Mouse (Mus musculus) MEL (cell line): ENCODE data around the gene AC134908.4. TPM values are rescaled to one million over a fixed set of nuclear protein-coding genes. Genes with fewer than 3 reads are reported as not detected.

Source experiments
- DNase-seq: peaks from one replicate; pipeline ENCODE4 v3.0.0; 2011; ENCODE audit warnings: low read depth, low spot score
- H3K27ac ChIP-seq: 2 replicates; pipeline ENCODE4 v1.5.1; 2012; ENCODE audit warnings: low read depth, mild to moderate bottlenecking, control low read depth, low read length, moderate library complexity; ENCODE audit not compliant: control insufficient read depth
- H3K27me3 ChIP-seq, 2 experiments: fragments of 150-350 bp in 1 of 2; sonication (generic) in 1 of 2; 2 replicates each; pipeline ENCODE4 v1.6.1; 2012; ENCODE audit warnings: low read length in 2 of 2, mild to moderate bottlenecking in 2 of 2, improper control_type of control experiment in 1 of 2, moderate library complexity in 1 of 2; ENCODE audit not compliant: insufficient read depth in 2 of 2, control insufficient read depth in 1 of 2
- H3K36me3 ChIP-seq, 2 experiments: 2 replicates each; pipeline ENCODE4 v1.6.1; 2012 to 2014; ENCODE audit warnings: low read length in 2 of 2, improper control_type of control experiment in 1 of 2, inconsistent platforms in 1 of 2, mild to moderate bottlenecking in 1 of 2; ENCODE audit not compliant: insufficient read depth in 2 of 2, control insufficient read depth in 1 of 2
- H3K4me1 ChIP-seq, 2 experiments: fragments of 150-350 bp in 1 of 2; sonication (generic) in 1 of 2; 2 replicates each; pipeline ENCODE4 v1.6.1; 2012; ENCODE audit warnings: low read length in 2 of 2, improper control_type of control experiment in 1 of 2, mild to moderate bottlenecking in 1 of 2; ENCODE audit not compliant: insufficient read depth in 2 of 2, control insufficient read depth in 1 of 2
- H3K4me3 ChIP-seq, 2 experiments: fragments of 150-350 bp in 1 of 2; sonication (generic) in 1 of 2; 2 replicates each; pipeline ENCODE4 v1.5.1; 2012; ENCODE audit warnings: low read depth in 2 of 2, low read length in 2 of 2, mild to moderate bottlenecking in 2 of 2, moderate library complexity in 2 of 2, control low read depth in 1 of 2, improper control_type of control experiment in 1 of 2; ENCODE audit not compliant: control insufficient read depth in 1 of 2, insufficient read depth in 1 of 2
- H3K79me2 ChIP-seq: 2 replicates; pipeline ENCODE4 v1.6.1; 2012; ENCODE audit warnings: mild to moderate bottlenecking, low read length, moderate library complexity; ENCODE audit not compliant: control insufficient read depth, poor library complexity, insufficient read depth
- H3K9ac ChIP-seq: 2 replicates; pipeline ENCODE4 v1.6.1; 2012; ENCODE audit warnings: low read depth, mild to moderate bottlenecking, control low read depth, low read length, moderate library complexity; ENCODE audit not compliant: control insufficient read depth, poor library complexity, severe bottlenecking
- H3K9me3 ChIP-seq: fragments of 150-350 bp; sonication (generic); replicated peaks from 2 replicates; pipeline ENCODE4 v1.6.1; 2012; ENCODE audit warnings: mild to moderate bottlenecking, low read length, improper control_type of control experiment, moderate library complexity; ENCODE audit not compliant: insufficient read depth
- BHLHE40 ChIP-seq: IDR thresholded peaks from 2 replicates; pipeline ENCODE4 v1.6.1; 2012; ENCODE audit warnings: low read depth, mild to moderate bottlenecking, inconsistent platforms, low read length, improper control_type of control experiment, borderline replicate concordance
- CHD1 ChIP-seq: IDR thresholded peaks from 2 replicates; pipeline ENCODE4 v1.6.1; 2012; ENCODE audit warnings: low read depth, mild to moderate bottlenecking, inconsistent platforms, low read length, improper control_type of control experiment
- CHD2 ChIP-seq: IDR thresholded peaks from 2 replicates; pipeline ENCODE4 v1.6.1; 2011; ENCODE audit warnings: low read length, improper control_type of control experiment
- CTCF ChIP-seq, 3 experiments: IDR thresholded peaks in 2 of 3; conservative IDR thresholded peaks in 1 of 3; 2 replicates each; pipeline ENCODE4 v1.5.1; 2011 to 2012; ENCODE audit warnings: low read length in 3 of 3, low read depth in 2 of 3, mild to moderate bottlenecking in 2 of 3, improper control_type of control experiment in 1 of 3, inconsistent platforms in 1 of 3, mixed read lengths in 1 of 3, moderate library complexity in 1 of 3; ENCODE audit not compliant: control insufficient read depth in 1 of 3, insufficient read depth in 1 of 3, poor library complexity in 1 of 3, severe bottlenecking in 1 of 3
- E2F4 ChIP-seq: IDR thresholded peaks from 2 replicates; pipeline ENCODE4 v1.6.1; 2011; ENCODE audit warnings: low read depth, low read length, improper control_type of control experiment, borderline replicate concordance
- ELF1 ChIP-seq: IDR thresholded peaks from 2 replicates; pipeline ENCODE4 v1.6.1; 2014; ENCODE audit warnings: low read depth, mild to moderate bottlenecking, inconsistent platforms, low read length, improper control_type of control experiment, moderate library complexity
- ETS1 ChIP-seq: IDR thresholded peaks from 2 replicates; pipeline ENCODE4 v1.6.1; 2012; ENCODE audit warnings: low read depth, mild to moderate bottlenecking, inconsistent platforms, low read length, improper control_type of control experiment, moderate library complexity
- GABPA ChIP-seq: IDR thresholded peaks from 2 replicates; pipeline ENCODE4 v1.6.1; 2012; ENCODE audit warnings: low read depth, mild to moderate bottlenecking, inconsistent platforms, low read length, improper control_type of control experiment, moderate library complexity
- GATA1 ChIP-seq: IDR thresholded peaks from 2 replicates; pipeline ENCODE4 v1.6.1; 2011; ENCODE audit warnings: low read depth, low read length, improper control_type of control experiment
- HCFC1 ChIP-seq: IDR thresholded peaks from 2 replicates; pipeline ENCODE4 v1.6.1; 2012; ENCODE audit warnings: low read depth, mild to moderate bottlenecking, inconsistent platforms, low read length, improper control_type of control experiment, moderate library complexity
- JUND ChIP-seq: IDR thresholded peaks from 2 replicates; pipeline ENCODE4 v1.6.1; 2011; ENCODE audit warnings: low read depth, mild to moderate bottlenecking, improper control_type of control experiment, low read length
- KAT2A ChIP-seq: conservative IDR thresholded peaks from 2 replicates; pipeline ENCODE4 v1.6.1; 2012; ENCODE audit warnings: low read depth, low read length, improper control_type of control experiment, inconsistent platforms
- MAFK ChIP-seq: IDR thresholded peaks from 2 replicates; pipeline ENCODE4 v1.6.1; 2011; ENCODE audit warnings: low read depth, mild to moderate bottlenecking, low read length, improper control_type of control experiment, borderline replicate concordance
- MAX ChIP-seq: IDR thresholded peaks from 2 replicates; pipeline ENCODE4 v1.6.1; 2011; ENCODE audit warnings: low read length, improper control_type of control experiment
- MEF2A ChIP-seq: IDR thresholded peaks from 2 replicates; pipeline ENCODE4 v1.6.1; 2014; ENCODE audit warnings: low read depth, mild to moderate bottlenecking, inconsistent platforms, low read length, improper control_type of control experiment; ENCODE audit not compliant: poor library complexity, insufficient replicate concordance, severe bottlenecking; ENCODE audit errors: extremely low read depth
- MXI1 ChIP-seq: IDR thresholded peaks from 2 replicates; pipeline ENCODE4 v1.6.1; 2011; ENCODE audit warnings: mild to moderate bottlenecking, low read depth, low read length, improper control_type of control experiment
- MYB ChIP-seq: IDR thresholded peaks from 2 replicates; pipeline ENCODE4 v1.6.1; 2011; ENCODE audit warnings: mild to moderate bottlenecking, low read depth, low read length, improper control_type of control experiment
- MYC ChIP-seq: IDR thresholded peaks from 2 replicates; pipeline ENCODE4 v1.6.1; 2011; ENCODE audit warnings: low read depth, mild to moderate bottlenecking, low read length, improper control_type of control experiment, moderate library complexity
- NELFE ChIP-seq: IDR thresholded peaks from 2 replicates; pipeline ENCODE4 v1.6.1; 2011; ENCODE audit warnings: low read depth, low read length, improper control_type of control experiment
- NRF1 ChIP-seq: IDR thresholded peaks from 2 replicates; pipeline ENCODE4 v1.6.1; 2014; ENCODE audit warnings: low read depth, mild to moderate bottlenecking, inconsistent platforms, low read length, improper control_type of control experiment, moderate library complexity; ENCODE audit not compliant: poor library complexity, insufficient read depth, severe bottlenecking
- POLR2A ChIP-seq, 2 experiments: IDR thresholded peaks; 2 replicates each; pipeline ENCODE4 v1.6.1; 2011 to 2012; ENCODE audit warnings: low read length in 2 of 2, mild to moderate bottlenecking in 2 of 2, control low read depth in 1 of 2, improper control_type of control experiment in 1 of 2, low read depth in 1 of 2, moderate library complexity in 1 of 2; ENCODE audit not compliant: control insufficient read depth in 1 of 2, insufficient read depth in 1 of 2, poor library complexity in 1 of 2
- POLR2AphosphoS5 ChIP-seq: IDR thresholded peaks from 2 replicates; pipeline ENCODE4 v1.6.1; 2012; ENCODE audit warnings: low read depth, borderline replicate concordance, mild to moderate bottlenecking, inconsistent platforms, low read length, moderate library complexity, mixed read lengths
- RAD21 ChIP-seq: IDR thresholded peaks from 2 replicates; pipeline ENCODE4 v1.6.1; 2011; ENCODE audit warnings: mild to moderate bottlenecking, low read depth, low read length, improper control_type of control experiment
- RCOR1 ChIP-seq: IDR thresholded peaks from 2 replicates; pipeline ENCODE4 v1.6.1; 2012; ENCODE audit warnings: low read depth, mild to moderate bottlenecking, inconsistent platforms, low read length, improper control_type of control experiment
- SIN3A ChIP-seq: IDR thresholded peaks from 2 replicates; pipeline ENCODE4 v1.6.1; 2012; ENCODE audit warnings: low read length, improper control_type of control experiment, inconsistent platforms
- SMC3 ChIP-seq: IDR thresholded peaks from 2 replicates; pipeline ENCODE4 v1.6.1; 2011; ENCODE audit warnings: low read depth, low read length, improper control_type of control experiment
- TAL1 ChIP-seq: IDR thresholded peaks from 2 replicates; pipeline ENCODE4 v1.6.1; 2012; ENCODE audit warnings: mild to moderate bottlenecking, inconsistent platforms, low read length, moderate library complexity, mixed read lengths
- TBP ChIP-seq: IDR thresholded peaks from 2 replicates; pipeline ENCODE4 v1.8.0; 2011; ENCODE audit warnings: low read depth, low read length, improper control_type of control experiment
- TCF12 ChIP-seq: IDR thresholded peaks from 2 replicates; pipeline ENCODE4 v1.6.1; 2014; ENCODE audit warnings: low read depth, mild to moderate bottlenecking, inconsistent platforms, low read length, improper control_type of control experiment, moderate library complexity
- UBTF ChIP-seq: IDR thresholded peaks from 2 replicates; pipeline ENCODE4 v1.6.1; 2012; ENCODE audit warnings: low read depth, mild to moderate bottlenecking, inconsistent platforms, low read length, improper control_type of control experiment, moderate library complexity, borderline replicate concordance; ENCODE audit not compliant: insufficient read depth
- USF1 ChIP-seq: IDR thresholded peaks from 2 replicates; pipeline ENCODE4 v1.6.1; 2014; ENCODE audit warnings: low read depth, mild to moderate bottlenecking, inconsistent platforms, low read length, improper control_type of control experiment, moderate library complexity
- USF2 ChIP-seq, 2 experiments: IDR thresholded peaks; 2 replicates each; pipeline ENCODE4 v1.6.1; 2011 to 2012; ENCODE audit warnings: improper control_type of control experiment in 2 of 2, low read length in 2 of 2, borderline replicate concordance in 1 of 2, inconsistent platforms in 1 of 2, low read depth in 1 of 2, mild to moderate bottlenecking in 1 of 2; ENCODE audit not compliant: insufficient read depth in 1 of 2
- ZC3H11A ChIP-seq: IDR thresholded peaks from 2 replicates; pipeline ENCODE4 v1.6.1; 2012; ENCODE audit warnings: low read depth, mild to moderate bottlenecking, inconsistent platforms, low read length, improper control_type of control experiment
- ZKSCAN1 ChIP-seq: IDR thresholded peaks from 2 replicates; pipeline ENCODE4 v1.6.1; 2012; ENCODE audit warnings: low read depth, mild to moderate bottlenecking, inconsistent platforms, low read length, improper control_type of control experiment, moderate library complexity
- ZMIZ1 ChIP-seq: IDR thresholded peaks from 2 replicates; pipeline ENCODE4 v1.6.1; 2012; ENCODE audit warnings: low read depth, mild to moderate bottlenecking, inconsistent platforms, low read length, improper control_type of control experiment, moderate library complexity
- ZNF384 ChIP-seq: IDR thresholded peaks from 2 replicates; pipeline ENCODE4 v1.6.1; 2012; ENCODE audit warnings: low read depth, mild to moderate bottlenecking, inconsistent platforms, low read length, improper control_type of control experiment
- polyA plus RNA-seq, 2 experiments: library from polyadenylated mRNA; stranded (reverse) in 1 of 2; unstranded in 1 of 2; fragments of >175 nt in 1 of 2; fragments of >200 nt in 1 of 2; gene quantifications; 2 replicates each; pipeline versions ENCODE4 v1.2.1 to v1.2.4; 2012; ENCODE audit warnings: low replicate concordance in 2 of 2, low read depth in 1 of 2; ENCODE audit not compliant: insufficient read length in 2 of 2, insufficient read depth in 1 of 2, missing spikeins in 1 of 2
- total RNA-seq: library from RNA; depleted of rRNA; stranded (reverse); fragments of 300-350 nt; gene quantifications from 2 replicates; pipeline ENCODE4 v1.2.3, GENCODE M21; 2012

The AC134908.4 gene
- total and polyA plus RNA-seq, 3 experiments: 0.92 TPM; not detected in 2

DNA sequence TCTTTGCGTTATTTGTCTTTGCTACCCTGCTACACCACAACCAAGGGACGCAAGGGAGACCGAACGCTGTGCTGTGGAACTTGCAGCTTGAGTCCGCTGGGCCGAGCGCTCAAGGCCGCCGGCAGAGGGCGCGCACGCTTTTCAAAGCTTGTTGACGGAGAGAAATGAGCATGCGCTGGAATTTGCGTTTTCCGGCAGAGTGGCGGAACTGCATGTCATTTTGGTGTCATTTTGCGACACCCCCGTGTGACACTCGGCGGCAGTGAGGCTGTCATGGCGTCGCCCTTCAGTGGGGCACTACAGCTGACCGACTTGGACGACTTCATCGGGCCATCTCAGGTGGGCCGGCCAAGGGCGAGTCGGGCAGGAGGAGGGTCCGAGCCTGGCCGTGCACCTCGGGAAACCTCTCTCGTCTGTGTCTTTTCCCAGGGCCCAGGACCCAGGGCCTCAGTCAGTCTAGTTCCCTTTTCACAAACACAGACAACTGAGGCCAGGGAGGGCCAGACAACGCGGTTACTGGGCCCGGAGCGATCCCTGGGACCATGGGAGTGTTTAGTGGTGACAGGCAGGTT, 21.8 kb downstream of the AC134908.4 start, which contains the start of gene Narfl:
Gene Narfl (plus strand): TSS at position 228 of the 572 bp plus-strand sequence.
- Histone ChIP-seq H3K9me3 (no peaks in the 10 kb centered on the region), H3K79me2 (peaks cover 8% of the 10 kb centered on the region), H3K4me1 (peaks cover 0 to 10% of the 10 kb centered on the region in 2 experiments; a peak in 3 of 4 replicates), H3K36me3 (no peaks in the 10 kb centered on the region; a peak in 1 of 4 replicates), H3K27ac (no peak within 1 kb of the TSS), H3K27me3 (peaks cover 3% of the 10 kb centered on the region in 2 experiments; a peak in 2 of 4 replicates), H3K4me3 (peak within 1 kb of the TSS; percentile 73 to 74), H3K9ac (peak within 1 kb of the TSS; percentile 86)
- peak; percentile 98 for DNase-seq
- TF ChIP-seq POLR2A (IDR thresholded peaks at IDR 0.05; ENCODE audit: control insufficient read depth in 1 of 2, insufficient read depth in 1 of 2, low read depth in 1 of 2, low read length in 2 of 2, poor library complexity in 1 of 2) (peak; percentile 71 to 72; a peak in 3 of 4 replicates), KAT2A (peak; percentile 99), GABPA (no peak; the same call in 1 of the 2 replicates), SMC3 (peak; percentile 96), GATA1 (no peak), ELF1 (peak; percentile 100), USF2 (IDR thresholded peaks at IDR 0.05; ENCODE audit: borderline replicate concordance in 1 of 2, insufficient read depth in 1 of 2, low read depth in 1 of 2, low read length in 2 of 2) (no peak), MYC (peak; percentile 82; the same call in 1 of the 2 replicates), TCF12 (peak; percentile 86), SIN3A (peak; percentile 99), JUND (0 out of 2 replicates have a peak, but pooled peaks have one; percentile 14), UBTF (no peak), ETS1 (no peak), RAD21 (peak; percentile 68), NRF1 (peak; percentile 95), TAL1 (no peak), CHD1 (no peak), ZMIZ1 (no peak), NELFE (peak; percentile 72), CHD2 (no peak), TBP (peak; percentile 97), MEF2A (0 out of 2 replicates have a peak, but pooled peaks have one; percentile 65), HCFC1 (peak; percentile 99), MYB (no peak), RCOR1 (no peak), BHLHE40 (no peak), MAFK (no peak), ZC3H11A (peak; percentile 79), E2F4 (no peak), MXI1 (peak; percentile 93), ZNF384 (no peak), MAX (peak; percentile 62; the same call in 1 of the 2 replicates), USF1 (peak; percentile 63), CTCF (IDR thresholded peaks at IDR 0.05 in 2 of 3, conservative IDR thresholded peaks at IDR 0.05 in 1 of 3; ENCODE audit: control insufficient read depth in 1 of 3, insufficient read depth in 1 of 3, low read depth in 2 of 3, low read length in 3 of 3, poor library complexity in 1 of 3, severe bottlenecking in 1 of 3) (peak; percentile 89 to 98 (median 97)), ZKSCAN1 (no peak), POLR2AphosphoS5 (no peak)
